Mouse (Mus musculus) cerebellum, adult 8-10 months (tissue): Measurements from ENCODE around the gene Plch2.

Experiments
- DNase-seq: peaks from one replicate; pipeline ENCODE4 v3.0.0; 2022

Gene Plch2

DNA sequence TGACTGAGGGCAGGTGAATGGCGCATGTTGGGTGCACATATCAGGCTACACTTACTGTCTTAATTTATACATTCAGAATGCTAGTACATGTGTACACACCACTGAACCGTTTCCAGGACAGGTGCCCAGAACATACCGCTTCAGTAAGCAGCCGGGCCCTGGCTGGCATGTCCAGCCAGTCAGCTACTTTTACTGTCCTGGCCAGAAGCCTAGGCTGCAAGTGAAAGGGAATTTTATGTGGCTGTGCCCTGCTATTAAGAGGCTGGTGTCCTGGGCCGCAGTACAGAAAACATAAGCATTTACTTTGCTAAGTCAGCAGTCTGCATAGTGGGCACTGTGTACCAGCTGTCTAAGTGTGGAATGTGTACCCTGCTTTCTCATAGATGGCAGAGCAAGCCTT lies 14.3 kb upstream of the Plch2 start:
- DNase-seq = no peak

DNA sequence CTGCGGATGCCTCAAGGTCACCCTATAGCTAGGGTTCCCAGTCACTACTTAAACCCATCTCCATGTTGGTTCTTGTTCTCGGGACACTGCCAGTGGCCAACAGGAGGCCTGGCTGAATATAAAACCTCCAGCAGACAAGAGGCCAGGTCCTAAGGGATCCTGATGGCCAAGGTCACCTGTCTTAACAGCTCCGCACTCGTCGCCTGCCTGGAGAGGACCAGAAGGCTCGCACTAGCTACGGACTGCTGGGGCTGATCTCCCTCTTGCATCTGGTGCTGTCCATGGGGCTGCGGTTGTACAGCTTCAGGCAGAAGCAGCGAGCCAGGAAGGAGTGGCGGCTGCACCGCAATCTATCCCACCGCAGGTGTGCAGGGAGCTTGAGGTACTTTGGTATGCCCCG lies 13.6 kb upstream of the Plch2 start:
- no peak for DNase-seq

DNA sequence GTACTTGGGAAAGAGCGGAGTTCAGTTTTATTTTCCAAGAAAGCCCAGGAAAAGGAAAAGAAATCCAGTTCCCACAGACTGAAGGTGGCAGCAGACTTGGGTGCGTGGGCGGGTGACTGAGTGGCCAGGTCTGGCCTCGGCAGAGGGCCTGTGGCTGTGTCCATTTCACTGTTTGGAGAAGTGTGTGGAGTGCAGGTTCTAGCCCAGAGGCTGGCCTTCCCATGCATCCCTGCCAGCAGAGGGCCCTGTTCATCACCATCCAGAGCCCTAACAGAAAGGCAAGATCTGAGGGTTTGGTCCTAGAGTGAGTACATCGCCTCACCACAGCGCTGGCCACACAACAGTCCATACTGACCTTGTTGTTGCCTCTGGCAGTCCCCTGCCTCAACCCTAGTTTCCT lies 12.6 kb upstream of the Plch2 start:
- DNase-seq = peak; percentile 68

DNA sequence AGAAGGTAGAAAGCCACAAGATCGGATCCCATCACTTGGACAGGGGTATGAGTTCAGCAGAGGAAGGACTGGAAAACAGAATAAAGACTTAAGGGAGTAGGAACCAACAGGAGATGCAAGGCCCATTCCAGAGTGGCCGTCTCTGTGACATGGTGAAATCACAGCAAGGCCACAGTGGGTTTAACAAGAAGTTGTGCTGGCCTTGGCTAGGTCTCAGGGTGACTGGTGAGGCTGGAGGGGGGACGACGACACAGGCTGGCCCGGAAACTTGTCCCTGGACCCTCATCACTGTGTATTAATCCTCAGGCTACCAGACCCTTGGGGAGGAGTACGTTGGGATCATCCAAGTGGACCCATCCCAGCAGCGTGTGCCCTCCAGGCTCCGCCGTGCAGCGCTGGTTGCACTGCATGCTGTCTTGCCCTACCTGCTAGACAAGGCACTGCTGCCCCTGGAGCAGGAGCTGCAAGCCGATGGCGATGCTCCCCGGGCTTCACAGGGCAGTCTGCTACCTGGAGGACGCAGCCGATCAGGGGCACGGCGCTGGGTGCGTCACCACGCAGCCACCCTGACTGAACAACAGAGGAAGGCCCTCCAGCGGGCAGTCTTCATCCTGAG lies 11.9 kb upstream of the Plch2 start:
- no peak for DNase-seq

DNA sequence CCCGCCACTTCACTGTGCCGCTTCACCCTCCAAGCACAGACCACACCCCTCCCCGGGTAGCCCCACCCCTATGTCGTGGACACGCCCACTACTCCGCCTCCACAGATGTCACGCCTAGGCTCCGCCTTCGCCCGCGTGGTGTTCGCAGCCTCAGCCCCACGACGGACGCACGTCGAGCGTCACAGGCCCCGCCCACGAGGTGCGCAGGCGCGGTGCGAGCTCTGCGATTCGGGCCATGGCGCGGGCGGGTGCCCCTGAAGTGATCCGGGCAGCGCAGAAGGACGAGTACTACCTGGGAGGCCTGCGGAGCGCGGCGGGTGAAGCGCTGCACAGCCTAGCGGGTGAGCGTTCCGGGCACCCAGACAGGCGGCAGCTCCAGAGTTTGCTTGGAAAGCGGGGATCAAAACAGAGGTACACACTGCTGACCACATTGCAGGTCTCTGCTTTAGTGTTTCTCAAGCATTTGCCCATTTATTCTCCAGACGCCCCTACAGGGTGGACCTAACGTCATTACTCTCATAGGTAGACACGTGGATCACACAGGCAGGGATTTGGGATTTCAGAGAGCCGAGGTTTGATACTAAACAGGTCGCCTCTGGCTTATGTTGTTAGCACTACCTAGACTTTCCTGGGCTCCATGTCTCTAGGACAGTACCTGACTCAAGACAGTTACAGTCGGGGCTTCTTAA lies 10.4 kb upstream of the Plch2 start, which contains the start of gene Pex10:
Pex10 (plus strand) TSS at position 183 of the 689 bp plus-strand sequence.
- DNase-seq = peak; percentile 97

DNA sequence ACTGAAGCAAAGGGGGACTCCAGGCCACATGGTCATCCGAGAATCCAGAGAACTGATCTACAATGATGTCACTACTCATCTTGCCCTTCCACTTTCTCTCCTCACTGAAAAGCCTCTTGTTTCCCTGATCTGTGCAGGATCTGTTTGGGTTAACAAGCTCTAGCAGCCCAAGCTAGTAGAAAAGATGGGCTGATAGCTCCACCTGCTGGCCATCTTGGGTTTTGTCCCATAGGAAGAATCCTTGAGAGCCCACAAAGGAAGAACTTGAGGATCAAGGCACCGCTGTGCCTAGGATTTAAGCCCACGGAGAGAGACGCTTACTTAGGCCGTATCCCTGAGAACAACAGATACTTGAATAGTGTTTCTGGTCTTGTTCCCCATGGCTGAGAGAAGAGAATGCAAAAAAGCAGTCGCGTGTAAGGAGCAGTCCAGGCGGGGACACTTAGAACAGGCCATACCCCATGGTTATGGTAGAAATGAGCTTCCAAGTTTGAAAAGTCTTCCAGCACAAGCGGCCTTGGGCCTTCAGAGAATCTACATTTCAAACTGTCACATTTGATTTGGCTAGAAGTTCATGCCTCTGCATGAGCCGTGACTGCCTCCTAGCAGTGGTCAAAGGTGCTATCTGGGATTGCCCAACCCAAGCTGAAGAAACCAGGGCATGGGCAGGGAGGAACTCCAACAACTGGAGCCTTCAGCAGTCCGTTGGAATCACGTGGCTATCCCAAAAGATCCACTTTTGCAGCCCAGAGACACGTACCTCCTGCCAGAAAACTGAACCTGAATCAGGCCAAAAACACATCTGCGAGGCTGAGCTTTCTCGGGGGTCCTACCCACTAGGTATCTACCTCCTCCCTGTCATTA lies 9.6 kb upstream of the Plch2 start:
- DNase-seq = peak; percentile 93

DNA sequence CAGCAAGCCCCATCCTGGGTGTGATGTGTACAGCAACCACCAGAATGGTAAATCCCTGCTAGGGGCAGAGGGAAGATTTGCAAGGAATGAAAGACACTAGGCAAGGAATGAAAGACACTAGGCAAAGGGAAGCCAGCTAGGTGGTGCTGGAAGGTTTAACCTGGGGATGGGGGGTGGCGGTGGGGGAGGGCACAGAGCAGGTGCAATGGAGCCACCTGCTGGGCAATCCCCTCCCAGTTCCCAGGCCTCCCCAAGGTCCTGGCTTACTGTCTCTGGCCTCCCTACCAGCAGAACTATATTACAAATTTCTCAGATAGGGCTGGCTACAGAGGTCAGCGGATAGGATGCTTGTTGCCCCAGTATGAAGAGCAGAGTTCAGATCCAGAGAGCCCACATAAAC lies 7.9 kb upstream of the Plch2 start:
- DNase-seq = no peak

DNA sequence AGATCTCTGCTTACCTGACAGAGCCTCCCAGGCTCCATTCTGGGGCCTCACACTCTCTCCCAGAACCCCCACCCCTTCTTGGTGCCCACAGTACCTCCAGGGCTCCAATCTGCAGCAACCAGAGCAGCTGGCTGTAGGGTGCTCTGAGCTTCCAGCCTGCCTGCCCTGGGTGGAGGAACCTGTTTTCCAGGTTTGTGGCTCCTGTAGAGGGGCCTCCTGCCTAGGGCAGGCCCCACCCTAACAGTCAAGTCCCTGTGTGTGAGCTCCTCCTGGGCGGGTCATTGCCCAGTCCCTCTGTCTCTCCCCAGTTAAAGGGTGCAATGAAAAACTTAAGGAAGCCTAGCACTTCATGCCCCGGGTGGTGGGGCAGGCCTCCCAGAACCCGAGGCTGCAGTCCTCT lies 7.3 kb upstream of the Plch2 start:
- DNase-seq = no peak

DNA sequence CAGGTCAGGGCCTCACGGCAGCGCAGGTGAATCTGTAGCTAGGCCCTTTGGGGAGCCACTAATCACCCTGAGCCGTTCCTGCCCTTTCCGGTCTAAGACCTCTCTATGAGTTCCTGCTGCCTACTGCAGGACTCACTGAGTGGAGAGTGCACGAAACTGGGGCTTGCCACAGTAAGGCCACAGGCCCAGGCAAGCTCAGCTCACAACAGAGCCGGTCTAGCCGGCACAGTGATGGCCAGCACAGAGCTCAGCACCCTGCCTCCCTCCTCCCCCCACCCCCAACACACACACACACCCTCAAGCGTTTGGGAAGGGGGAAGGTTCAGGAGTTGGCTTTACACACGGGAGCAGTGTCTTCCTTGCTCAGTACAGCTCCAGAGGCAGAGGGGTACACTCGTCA lies 1.7 kb upstream of the Plch2 start:
- no peak for DNase-seq

DNA sequence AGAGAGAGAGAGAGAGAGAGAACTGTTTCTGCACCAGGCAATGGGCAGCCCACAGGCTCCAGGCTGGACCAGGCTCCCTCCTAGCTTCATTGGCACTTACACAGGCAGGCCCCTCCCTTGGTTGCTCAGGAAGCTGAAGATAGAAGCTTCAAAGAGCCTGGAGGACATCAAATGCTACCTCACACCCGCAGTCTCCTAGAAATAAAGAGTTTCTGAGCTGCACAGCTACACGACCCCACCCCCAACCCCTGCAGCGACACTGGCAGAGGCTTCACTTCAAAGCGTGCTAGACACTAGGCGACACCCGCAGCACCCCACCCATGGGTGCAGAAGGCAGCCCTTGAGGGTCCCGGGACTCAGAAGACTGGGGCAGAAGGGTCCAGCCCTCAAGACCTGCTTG lies 6.5 kb downstream of the Plch2 start:
- DNase-seq = no peak

DNA sequence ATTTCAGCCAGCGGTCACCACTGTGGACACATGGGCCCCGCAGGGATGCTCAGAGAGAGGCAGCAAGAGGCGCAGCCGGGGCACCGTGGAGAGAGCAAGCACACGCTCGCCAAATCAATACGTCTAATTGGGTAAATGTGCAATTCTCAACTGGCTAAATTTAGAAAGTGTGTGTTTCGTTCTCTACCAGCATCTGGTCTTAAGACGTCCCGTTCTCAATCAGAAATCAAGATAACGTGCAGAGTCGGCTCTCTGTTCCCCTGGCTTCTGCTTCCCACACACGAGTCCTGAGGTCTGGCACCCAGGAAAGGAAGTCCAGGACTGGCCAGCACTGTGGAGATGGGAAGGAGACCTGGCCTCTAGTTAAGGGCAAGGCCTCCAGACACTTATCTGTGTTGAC lies 9.9 kb downstream of the Plch2 start:
- no peak for DNase-seq

DNA sequence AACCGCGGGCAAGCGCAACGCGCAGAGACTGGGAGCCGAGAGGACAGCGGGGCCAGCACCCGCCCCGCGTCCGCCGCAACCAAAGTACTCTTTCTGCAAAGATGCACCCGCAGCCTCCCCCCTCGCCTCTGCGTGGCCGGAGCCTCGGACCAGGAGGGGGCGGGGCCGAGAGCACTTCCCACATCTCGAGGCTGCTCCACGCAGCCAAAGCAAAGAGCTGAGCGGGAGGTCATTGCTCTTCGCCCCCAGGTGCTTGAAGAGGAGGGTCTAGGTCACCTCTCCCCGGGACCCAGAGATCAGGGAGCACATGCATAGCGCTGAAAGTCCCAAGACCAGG lies 13.3 kb downstream of the Plch2 start:
- DNase-seq = no peak

DNA sequence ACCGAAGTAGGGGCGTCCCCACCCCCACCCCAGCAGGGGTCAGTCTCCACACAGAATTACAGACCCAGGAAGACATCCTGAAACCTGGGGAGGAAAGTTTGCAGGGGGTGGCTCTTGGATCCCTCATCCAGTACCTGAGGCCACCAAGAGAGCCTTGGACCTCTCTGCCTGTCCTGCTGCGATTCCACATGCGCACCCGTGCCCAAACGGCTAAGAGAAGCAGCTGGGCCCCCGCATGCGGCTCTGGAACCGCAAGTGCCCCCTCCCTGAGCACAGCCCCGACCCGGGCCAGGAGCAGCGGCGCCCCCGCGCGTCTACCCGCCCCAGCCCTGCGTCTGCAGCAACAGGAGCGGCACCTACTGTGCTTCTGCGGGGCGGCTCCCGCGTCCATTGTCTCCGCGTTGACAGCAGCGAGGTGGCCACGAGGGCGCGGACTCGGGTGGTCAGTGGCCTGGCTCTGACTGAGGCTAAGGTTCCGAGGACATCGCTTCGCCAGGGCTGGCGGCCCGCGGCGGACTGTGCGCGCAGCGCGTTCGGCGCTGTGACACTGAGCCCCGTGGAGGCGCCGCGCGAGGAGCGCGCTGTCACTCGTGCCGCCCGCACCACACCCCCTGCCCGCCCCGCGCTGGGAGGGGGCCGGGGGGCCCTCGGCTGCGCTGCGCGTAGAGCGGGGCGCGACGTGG lies 13.8 kb downstream of the Plch2 start:
- DNase-seq = no peak

DNA sequence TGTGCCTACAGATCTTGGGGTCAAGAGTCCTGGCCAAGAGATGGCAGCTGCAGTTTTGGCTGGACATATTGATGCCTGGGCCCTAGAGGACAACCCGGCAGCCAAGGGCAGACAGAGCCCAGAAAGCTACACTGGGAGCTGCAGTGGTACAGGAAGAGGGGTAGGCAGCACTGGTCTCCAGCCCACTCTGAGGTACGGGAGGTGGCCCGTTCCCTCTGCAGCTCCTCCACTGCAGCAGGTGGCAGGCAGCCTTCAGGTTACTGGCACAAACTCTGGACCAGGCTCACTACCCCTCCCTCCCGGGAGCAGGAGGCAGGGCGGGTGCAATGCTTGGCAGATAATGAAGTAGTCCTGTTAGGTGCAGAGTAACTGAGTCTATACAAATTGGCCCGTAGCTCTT lies 15.9 kb downstream of the Plch2 start:
- DNase-seq = no peak

DNA sequence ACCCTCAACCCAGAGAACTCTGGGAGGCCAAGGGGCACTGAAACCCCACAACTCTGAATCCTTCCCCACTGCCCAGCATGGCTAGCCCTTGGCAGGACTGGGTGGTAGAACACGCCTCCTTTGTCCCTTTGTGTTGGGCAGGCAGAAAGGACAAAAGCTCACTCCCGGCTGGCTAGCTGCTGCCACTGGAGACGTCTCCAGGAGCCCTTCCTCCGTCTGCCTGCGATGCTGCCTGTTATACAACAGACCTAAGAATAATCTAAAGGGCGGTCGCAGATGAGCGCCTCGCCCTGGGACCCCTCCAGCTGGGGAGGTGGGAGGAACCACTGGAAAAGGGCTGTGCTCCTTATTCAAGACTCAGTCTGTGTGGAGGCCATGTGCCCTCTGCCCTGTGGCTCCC lies 16.4 kb downstream of the Plch2 start:
- no peak for DNase-seq

DNA sequence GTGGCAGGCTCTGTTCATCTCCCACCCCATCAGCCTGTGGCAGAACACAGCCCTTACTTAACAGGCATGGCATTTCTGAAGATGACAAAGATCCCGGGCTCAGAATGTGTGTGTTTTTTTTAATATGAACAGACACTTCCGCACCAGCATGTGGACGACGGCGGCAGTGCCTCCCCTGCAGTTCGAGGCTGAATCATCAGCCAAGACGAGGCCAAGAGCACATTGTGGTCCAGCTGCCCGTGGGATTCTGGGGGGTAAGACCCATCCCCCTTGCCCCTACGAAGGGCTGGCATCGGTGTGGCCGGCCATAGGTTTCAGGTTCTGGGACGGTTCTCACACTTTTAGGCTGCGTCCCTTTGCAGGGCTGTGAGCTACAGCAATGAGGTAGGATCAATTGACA lies 21.8 kb downstream of the Plch2 start:
- DNase-seq = no peak

DNA sequence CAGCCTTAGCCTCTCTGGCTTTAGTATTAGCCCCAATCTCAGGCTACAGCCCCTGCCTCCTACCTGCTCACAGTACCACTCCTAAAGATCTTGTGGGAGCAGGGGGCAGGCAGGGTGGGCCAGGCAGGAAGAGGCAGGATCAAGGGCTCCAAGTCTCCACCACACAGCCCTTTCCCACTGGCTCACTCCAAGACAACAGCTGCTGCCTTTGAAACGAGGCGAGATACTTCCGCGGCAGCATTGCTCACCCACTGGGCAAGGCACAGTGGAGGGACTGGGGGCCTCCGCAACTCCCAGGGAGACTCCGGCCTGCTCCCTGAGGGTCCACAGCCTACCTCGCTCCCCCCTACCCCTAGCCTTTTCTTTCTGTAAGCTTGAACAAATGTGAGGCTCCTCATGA lies 22.4 kb downstream of the Plch2 start:
- no peak for DNase-seq

DNA sequence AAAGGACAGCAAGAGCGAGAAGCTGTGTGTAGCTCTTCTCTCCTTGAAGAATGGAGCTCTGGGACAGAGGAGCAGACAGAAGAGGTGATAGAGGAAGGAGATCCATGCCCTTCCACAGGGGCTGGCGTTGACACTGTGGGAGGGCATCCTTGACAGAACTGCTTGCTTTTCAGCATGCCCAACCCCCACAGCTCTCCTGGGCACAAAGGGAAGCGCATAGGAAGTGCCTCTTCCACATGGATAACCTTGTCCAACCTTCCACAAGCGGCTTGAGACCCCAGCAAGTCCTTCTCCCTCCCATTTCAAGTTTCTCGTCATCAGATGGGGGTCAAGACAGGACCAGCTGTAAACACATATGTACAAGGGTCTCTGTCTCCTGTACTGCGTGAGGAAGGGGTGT lies 23.5 kb downstream of the Plch2 start:
- DNase-seq = no peak

DNA sequence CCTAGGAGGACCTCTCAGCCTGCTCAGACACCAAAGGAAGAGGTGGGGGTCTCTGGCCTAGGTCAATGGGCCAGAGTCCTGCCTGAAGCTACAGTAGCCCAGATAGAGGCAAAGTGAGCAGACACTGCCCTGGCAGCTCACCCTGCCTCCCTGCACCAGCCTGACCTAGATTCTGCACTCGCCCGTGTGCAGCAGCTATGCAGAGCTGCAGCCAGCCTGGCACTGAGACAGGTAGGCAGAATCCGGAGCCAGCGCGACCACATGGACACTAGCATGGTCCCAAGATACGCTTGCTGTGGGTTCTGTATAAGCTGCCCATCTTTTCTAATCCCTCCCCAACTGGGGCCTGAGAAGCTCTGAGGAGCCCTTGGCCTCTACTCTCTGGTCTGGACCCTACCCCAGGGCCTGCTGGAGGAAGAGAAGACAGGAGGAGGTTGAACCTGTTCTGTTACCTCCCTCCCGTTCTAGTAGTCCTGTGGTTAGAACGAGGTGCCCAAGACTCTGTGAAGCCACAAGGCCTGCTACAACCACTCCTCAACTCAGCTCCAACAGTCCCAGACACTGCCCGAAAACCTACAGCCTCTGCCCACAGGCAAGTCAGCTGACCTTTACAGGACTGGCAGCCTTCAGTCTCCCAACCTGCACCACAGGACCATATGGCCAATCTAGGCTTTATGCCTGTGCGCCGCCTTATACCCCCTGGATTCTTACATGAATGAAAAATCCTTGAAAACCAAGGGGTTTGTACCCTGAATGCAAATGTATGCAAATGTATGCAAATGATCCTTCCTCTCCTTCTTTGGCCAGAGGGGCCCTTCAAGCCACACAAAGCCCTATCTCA lies 32.2 kb downstream of the Plch2 start:
- DNase-seq = peak; percentile 80

DNA sequence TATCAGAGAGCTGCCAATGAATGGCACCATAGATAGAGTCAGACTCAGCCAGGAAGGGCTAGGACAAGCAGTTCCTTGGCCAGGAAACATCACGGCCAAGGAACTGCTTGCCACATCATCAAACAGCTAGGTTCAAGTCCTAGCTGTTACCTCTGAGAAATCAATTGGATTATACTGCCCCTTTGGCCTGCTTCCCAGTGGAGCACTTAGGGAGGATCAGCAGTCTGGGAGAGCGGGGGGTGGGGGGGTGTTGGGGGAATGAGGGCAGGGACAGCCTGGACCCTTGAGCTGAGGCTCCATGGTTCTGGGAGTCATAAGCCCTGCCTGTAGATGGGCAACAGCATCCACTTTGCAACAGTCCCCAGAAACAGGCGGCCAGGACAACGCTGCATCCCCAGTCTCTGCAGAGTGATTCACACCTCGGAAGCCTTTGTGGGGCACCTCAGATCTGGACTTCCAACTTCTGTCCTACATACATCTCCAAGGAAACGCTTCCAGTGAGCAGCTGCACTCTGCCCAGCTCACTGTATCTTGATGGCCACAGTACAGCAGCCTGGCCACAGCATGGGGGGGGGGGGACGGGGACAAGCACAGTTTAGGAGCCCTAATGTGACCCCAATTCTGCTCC lies 34.2 kb downstream of the Plch2 start:
- DNase-seq = no peak

DNA sequence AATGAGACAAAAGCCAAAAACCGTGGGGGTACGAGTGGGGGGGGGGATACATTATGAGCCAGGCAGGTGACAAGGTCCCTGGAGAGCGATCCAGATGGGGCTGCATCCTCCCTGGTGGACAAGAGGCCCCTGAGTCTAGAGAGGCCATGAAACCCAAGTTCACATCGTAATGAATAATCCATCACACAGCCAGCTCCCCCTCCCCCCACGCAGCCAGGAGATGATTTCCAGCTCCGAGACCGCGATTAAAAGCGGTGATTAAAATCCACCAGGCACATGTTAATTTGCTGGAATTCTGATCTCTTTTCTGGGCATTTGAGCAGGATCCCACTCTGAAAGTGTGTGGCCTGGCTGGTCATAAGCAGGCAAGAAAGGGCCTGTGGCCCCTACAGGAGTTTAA lies 35.8 kb downstream of the Plch2 start:
- DNase-seq = no peak

DNA sequence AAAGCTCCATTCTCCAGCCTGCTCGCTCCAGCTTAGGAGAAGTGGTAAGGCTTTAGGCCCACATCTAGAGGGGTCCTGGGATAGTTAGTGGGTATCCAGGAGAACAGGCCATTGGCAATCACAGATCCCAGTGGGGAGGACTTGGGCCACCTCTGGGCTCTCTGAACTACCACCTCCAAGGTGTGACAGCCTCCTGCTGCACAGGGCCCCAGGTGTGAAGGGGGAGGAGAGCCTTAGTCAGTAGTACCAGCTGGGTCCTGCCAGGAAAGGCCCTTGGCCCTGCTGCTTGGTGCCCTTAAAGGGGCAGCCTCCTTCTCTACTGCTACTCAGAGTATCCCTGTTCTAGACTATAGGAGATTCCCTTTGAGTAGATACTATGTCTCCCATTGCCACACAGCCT lies 36.4 kb downstream of the Plch2 start:
- DNase-seq = peak; percentile 50
